Mouse (Mus musculus): Measurements from ENCODE around the gene Gm5891. TPM values are rescaled to one million over a fixed set of nuclear protein-coding genes. Genes with fewer than 3 reads are reported as not detected.
"Not testable (repeated sequence)": the region's sequence is repeated elsewhere in the genome, so short reads cannot be mapped to it uniquely, and the experiment has no call there.

Gm5891 gene
- polyA plus RNA-seq (2017; shearing (Covaris generic)), result not detected

DNA sequence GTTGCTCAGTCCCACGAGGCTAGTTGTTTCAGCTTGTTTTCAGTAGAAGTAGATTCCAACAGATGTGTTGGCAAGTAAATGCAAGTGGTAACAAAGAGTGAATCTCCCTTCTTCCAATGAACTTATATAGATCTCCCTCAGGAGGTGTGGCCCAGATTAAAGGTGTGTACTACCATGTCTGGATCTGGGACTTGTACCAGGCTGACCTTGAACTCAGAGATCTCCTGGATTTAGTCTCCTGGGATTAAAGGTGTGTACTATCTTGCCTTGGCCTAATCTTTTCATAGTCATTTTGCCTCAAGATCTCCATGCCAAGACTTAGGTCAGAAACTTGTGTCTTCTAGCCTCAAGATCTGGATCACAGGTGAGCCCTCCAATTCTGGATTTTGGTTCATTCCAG lies at the start of gene Gm5891:
Gm5891 (minus strand) TSS at position 101 of the 400 bp plus-strand sequence.
- ATAC-seq, result not testable (repeated sequence)

Other genes starting within 250 kb of the Gm5891 start
- gene Gm4175, start 159.8 kb downstream of the Gm5891 start, polyA plus RNA-seq (2017; shearing (Covaris generic)), result not detected
- gene Gm4177, start 124.6 kb downstream of the Gm5891 start, polyA plus RNA-seq (2017; shearing (Covaris generic)), result not detected
- not detected for gene Vmn1r135, start 88.9 kb downstream of the Gm5891 start, polyA plus RNA-seq (2017; shearing (Covaris generic))
- gene Gm5725, start 77.0 kb downstream of the Gm5891 start, polyA plus RNA-seq (2017; shearing (Covaris generic)), result not detected
- not detected for gene Vmn1r137, start 73.3 kb upstream of the Gm5891 start, polyA plus RNA-seq (2017; shearing (Covaris generic))
- gene Vmn1r138, start 107.6 kb upstream of the Gm5891 start, polyA plus RNA-seq (2017; shearing (Covaris generic)), result not detected
- not detected for gene Gm6176, start 135.0 kb upstream of the Gm5891 start, polyA plus RNA-seq (2017; shearing (Covaris generic))
- not detected for gene Vmn1r139, start 147.8 kb upstream of the Gm5891 start, polyA plus RNA-seq (2017; shearing (Covaris generic))
- not detected for gene Gm16451, start 197.0 kb upstream of the Gm5891 start, polyA plus RNA-seq (2017; shearing (Covaris generic))
- not detected for gene Gm10666, start 213.4 kb upstream of the Gm5891 start, polyA plus RNA-seq (2017; shearing (Covaris generic))
- not detected for gene Vmn1r142, start 242.7 kb upstream of the Gm5891 start, polyA plus RNA-seq (2017; shearing (Covaris generic))